In genomic region chr10:46046094-46046749, GRCm38 (mm10) we compare ENCODE assay signal across 22 mouse cellular contexts.
DNase-seq lines count a peak whose midpoint lies in the region; ATAC-seq and TF ChIP-seq lines count a peak whose summit lies in the region.
"Had no signal": no experiment of that assay in that cellular context is flagged by ENCODE, and none has a peak within 500 bp of the region (broad histone marks: within the 10 kb centered on the region; RNA-seq: fewer than 3 reads in every experiment).

No protein-coding gene starts in this region.

- no peak for DNase-seq in hindbrain, embryonic 11.5 days (ENCODE audit: low spot score)
- no peak for DNase-seq in neural tube, embryonic 10.5 days (ENCODE audit: extremely low spot score, low spot score)
- no peak for DNase-seq in forebrain, postnatal 0 days
- DNase-seq in cerebellum, adult 9-10 months = no peak
- DNase-seq: adrenal gland, adult 8-10 months; B cell, adult 2 months; cerebellum, adult 9-11 months; heart, postnatal 10 days; kidney, adult 8-10 months; kidney, postnatal 10 days; liver, embryonic 13.5 days; lung, adult 18-20 months; lung, postnatal 4 days had no signal

- H3K4me3 ChIP-seq in hindbrain, embryonic 16.5 days (ENCODE audit: low read length) = no peak overlapping the region
- no peak overlapping the region for H3K4me3 ChIP-seq in hindbrain, embryonic 11.5 days (ENCODE audit: low read depth, low read length)
- no peak overlapping the region for H3K4me3 ChIP-seq in neural tube, embryonic 13.5 days
- H3K4me3 ChIP-seq in forebrain, postnatal 0 days (ENCODE audit: low read depth, low read length) = no peak overlapping the region
- no peak overlapping the region for H3K4me3 ChIP-seq in neural tube, embryonic 15.5 days (replicated peaks)
- no peak overlapping the region for H3K4me3 ChIP-seq in liver, embryonic 12.5 days
- H3K4me3 ChIP-seq: embryonic facial prominence, embryonic 12.5 days; heart, embryonic 13.5 days; liver, embryonic 13.5 days; megakaryocyte, embryonic 14.5 days had no signal

- no peak overlapping the region for H3K27ac ChIP-seq in hindbrain, embryonic 16.5 days (ENCODE audit: low read depth, low read length)
- no peak overlapping the region for H3K27ac ChIP-seq in hindbrain, embryonic 11.5 days (ENCODE audit: low read depth, low read length)
- peak overlapping the region; percentile 52; the same call in 1 of the 2 replicates for H3K27ac ChIP-seq in neural tube, embryonic 13.5 days (replicated peaks)
- H3K27ac ChIP-seq in forebrain, postnatal 0 days (ENCODE audit: low read depth, low read length) = peak overlapping the region; percentile 42; the same call in 1 of the 2 replicates
- 0 out of 2 replicates have a peak overlapping the region, but pooled peaks have one; percentile 0 for H3K27ac ChIP-seq in neural tube, embryonic 15.5 days (replicated peaks)
- no peak overlapping the region for H3K27ac ChIP-seq in liver, embryonic 12.5 days
- H3K27ac ChIP-seq: embryonic facial prominence, embryonic 12.5 days; heart, embryonic 13.5 days; liver, embryonic 13.5 days had no signal

- peaks cover 12% of the 10 kb centered on the region for H3K4me1 ChIP-seq in hindbrain, embryonic 16.5 days (ENCODE audit: control insufficient read depth, insufficient read depth, low read depth, low read length)
- H3K4me1 ChIP-seq in hindbrain, embryonic 11.5 days (replicated peaks; ENCODE audit: control insufficient read depth, insufficient read depth, low read length) = no peaks in the 10 kb centered on the region; the same call in 1 of the 2 replicates
- H3K4me1 ChIP-seq in neural tube, embryonic 13.5 days (replicated peaks) = peaks cover 25% of the 10 kb centered on the region
- peaks cover 21% of the 10 kb centered on the region for H3K4me1 ChIP-seq in forebrain, postnatal 0 days (ENCODE audit: insufficient read depth)
- peaks cover 18% of the 10 kb centered on the region for H3K4me1 ChIP-seq in neural tube, embryonic 15.5 days
- H3K4me1 ChIP-seq in liver, embryonic 12.5 days = no peaks in the 10 kb centered on the region
- H3K4me1 ChIP-seq: embryonic facial prominence, embryonic 12.5 days; liver, embryonic 13.5 days; megakaryocyte, embryonic 14.5 days had no signal

- no peak for TF ChIP-seq CTCF in forebrain, postnatal 0 days (IDR thresholded peaks at IDR 0.05; ENCODE audit: low read depth)

- no peak overlapping the region for H3K9ac ChIP-seq in hindbrain, embryonic 16.5 days (ENCODE audit: low read depth, low read length)
- no peak overlapping the region for H3K9ac ChIP-seq in hindbrain, embryonic 11.5 days (ENCODE audit: low read depth, low read length)
- H3K9ac ChIP-seq in neural tube, embryonic 13.5 days = no peak overlapping the region
- no peak overlapping the region for H3K9ac ChIP-seq in forebrain, postnatal 0 days
- no peak overlapping the region for H3K9ac ChIP-seq in neural tube, embryonic 15.5 days (replicated peaks)
- no peak overlapping the region for H3K9ac ChIP-seq in liver, embryonic 12.5 days
- H3K9ac ChIP-seq: embryonic facial prominence, embryonic 12.5 days; heart, embryonic 13.5 days; liver, embryonic 13.5 days had no signal

- peak; percentile 8; the same call in 1 of the 2 replicates for ATAC-seq in hindbrain, embryonic 16.5 days
- ATAC-seq in hindbrain, embryonic 11.5 days (ENCODE audit: low FRiP score) = no peak
- no peak for ATAC-seq in neural tube, embryonic 13.5 days (ENCODE audit: low read depth)
- peak; percentile 40; the same call in 1 of the 2 replicates for ATAC-seq in forebrain, postnatal 0 days
- ATAC-seq in neural tube, embryonic 15.5 days (ENCODE audit: low FRiP score) = peak; percentile 45; the same call in 1 of the 2 replicates
- ATAC-seq in liver, embryonic 12.5 days = no peak
- ATAC-seq: intestine, embryonic 16.5 days; lung, postnatal 0 days had no signal

- no peaks in the 10 kb centered on the region for H3K36me3 ChIP-seq in hindbrain, embryonic 16.5 days (ENCODE audit: control insufficient read depth, insufficient read depth, low read length)
- H3K36me3 ChIP-seq in hindbrain, embryonic 11.5 days (ENCODE audit: control insufficient read depth, insufficient read depth, low read length) = no peaks in the 10 kb centered on the region
- H3K36me3 ChIP-seq in neural tube, embryonic 13.5 days = no peaks in the 10 kb centered on the region
- H3K36me3 ChIP-seq in forebrain, postnatal 0 days (ENCODE audit: insufficient read depth) = no peaks in the 10 kb centered on the region
- no peaks in the 10 kb centered on the region for H3K36me3 ChIP-seq in neural tube, embryonic 15.5 days
- H3K36me3 ChIP-seq in liver, embryonic 12.5 days = no peaks in the 10 kb centered on the region
- H3K36me3 ChIP-seq: embryonic facial prominence, embryonic 12.5 days; heart, embryonic 13.5 days; liver, embryonic 13.5 days had no signal

- no peak overlapping the region for H3K4me2 ChIP-seq in hindbrain, embryonic 16.5 days (ENCODE audit: low read length)
- H3K4me2 ChIP-seq in hindbrain, embryonic 11.5 days (replicated peaks; ENCODE audit: low read depth, low read length) = no peak overlapping the region
- no peak overlapping the region for H3K4me2 ChIP-seq in neural tube, embryonic 13.5 days
- no peak overlapping the region for H3K4me2 ChIP-seq in forebrain, postnatal 0 days (ENCODE audit: low read depth)
- H3K4me2 ChIP-seq in neural tube, embryonic 15.5 days = no peak overlapping the region
- H3K4me2 ChIP-seq in liver, embryonic 12.5 days = no peak overlapping the region
- H3K4me2 ChIP-seq: embryonic facial prominence, embryonic 12.5 days; heart, embryonic 13.5 days; liver, embryonic 13.5 days had no signal

- no peaks in the 10 kb centered on the region for H3K9me3 ChIP-seq in hindbrain, embryonic 16.5 days (ENCODE audit: control insufficient read depth, low read length)
- H3K9me3 ChIP-seq in hindbrain, embryonic 11.5 days (ENCODE audit: control insufficient read depth, low read length) = no peaks in the 10 kb centered on the region
- no peaks in the 10 kb centered on the region for H3K9me3 ChIP-seq in neural tube, embryonic 13.5 days
- H3K9me3 ChIP-seq in forebrain, postnatal 0 days (ENCODE audit: low read length) = no peaks in the 10 kb centered on the region
- no peaks in the 10 kb centered on the region for H3K9me3 ChIP-seq in neural tube, embryonic 15.5 days (replicated peaks)
- H3K9me3 ChIP-seq in liver, embryonic 12.5 days (replicated peaks) = no peaks in the 10 kb centered on the region
- H3K9me3 ChIP-seq: embryonic facial prominence, embryonic 12.5 days; heart, embryonic 13.5 days; liver, embryonic 13.5 days; megakaryocyte, embryonic 14.5 days had no signal

- H3K27me3 ChIP-seq in hindbrain, embryonic 16.5 days (replicated peaks; ENCODE audit: control insufficient read depth, insufficient read depth, low read length) = no peaks in the 10 kb centered on the region
- no peaks in the 10 kb centered on the region for H3K27me3 ChIP-seq in hindbrain, embryonic 11.5 days (ENCODE audit: control insufficient read depth, insufficient read depth, low read length)
- H3K27me3 ChIP-seq in neural tube, embryonic 13.5 days = no peaks in the 10 kb centered on the region
- H3K27me3 ChIP-seq in forebrain, postnatal 0 days (ENCODE audit: insufficient read depth, low read length) = no peaks in the 10 kb centered on the region
- H3K27me3 ChIP-seq in neural tube, embryonic 15.5 days (replicated peaks) = no peaks in the 10 kb centered on the region
- H3K27me3 ChIP-seq in liver, embryonic 12.5 days (replicated peaks) = no peaks in the 10 kb centered on the region
- H3K27me3 ChIP-seq: embryonic facial prominence, embryonic 12.5 days; heart, embryonic 13.5 days; liver, embryonic 13.5 days; megakaryocyte, embryonic 14.5 days had no signal

Comparison
In these comparisons a context has a peak if more than half of its experiments do, and no peak if none do; other contexts are left out.
1. ATAC-seq: peak in hindbrain, embryonic 16.5 days (single experiment), forebrain, postnatal 0 days (single experiment) and neural tube, embryonic 15.5 days (single experiment); none in hindbrain, embryonic 11.5 days (single experiment), neural tube, embryonic 13.5 days (single experiment) and liver, embryonic 12.5 days (single experiment).
2. H3K27ac ChIP-seq: peak in neural tube, embryonic 13.5 days (single experiment), forebrain, postnatal 0 days (single experiment) and neural tube, embryonic 15.5 days (single experiment); none in hindbrain, embryonic 16.5 days (single experiment), hindbrain, embryonic 11.5 days (single experiment) and liver, embryonic 12.5 days (single experiment).